Mouse (Mus musculus): ENCODE measurements around the gene Chmp2b. TPM values are rescaled to one million over a fixed set of nuclear protein-coding genes. Genes with fewer than 3 reads are reported as not detected.

Chmp2b gene
- polyA plus RNA-seq, 1 experiment from 2014 or later = 63.3 TPM

GRCm38 (mm10) chr16:65560996-65561962 is 1.2 kb downstream of the Chmp2b start:
- no peaks in the 10 kb centered on the region for H3K36me3 ChIP-seq
- H3K27me3 ChIP-seq (replicated peaks) = no peaks in the 10 kb centered on the region
- H3K4me1 ChIP-seq (replicated peaks) = peaks cover 11% of the 10 kb centered on the region
- H3K9me3 ChIP-seq (replicated peaks) = no peaks in the 10 kb centered on the region
- H3K27ac ChIP-seq (ENCODE audit: poor library complexity, severe bottlenecking) = no peak overlapping the region
- 0 out of 2 replicates have a peak, but pooled peaks have one; percentile 27 for ATAC-seq (ENCODE audit: insufficient number of reproducible peaks, low FRiP score)
- H3K4me2 ChIP-seq = peak overlapping the region; percentile 80
- peak overlapping the region; percentile 97 for H3K4me3 ChIP-seq
- 15% methylated on average over 8 of the region's 8 CpGs for WGBS
- H3K9ac ChIP-seq = peak overlapping the region; percentile 94

GRCm38 (mm10) chr16:65559591-65559990 is 2.9 kb downstream of the Chmp2b start:
- ATAC-seq (ENCODE audit: insufficient number of reproducible peaks, low FRiP score) = no peak
- Histone ChIP-seq H3K9me3 (replicated peaks) (no peaks in the 10 kb centered on the region), H3K36me3 (no peaks in the 10 kb centered on the region), H3K4me3 (no peak overlapping the region), H3K27ac (ENCODE audit: poor library complexity, severe bottlenecking) (no peak overlapping the region), H3K27me3 (replicated peaks) (no peaks in the 10 kb centered on the region), H3K4me1 (replicated peaks) (peaks cover 11% of the 10 kb centered on the region), H3K4me2 (no peak overlapping the region), H3K9ac (no peak overlapping the region)
- WGBS = 73% methylated on average over 2 of the region's 2 CpGs

- no peak overlapping the region for H3K9ac ChIP-seq
- no peaks in the 10 kb centered on the region for H3K9me3 ChIP-seq (replicated peaks)
- WGBS = 67% methylated on average over 5 of the region's 5 CpGs
- no peak overlapping the region for H3K4me3 ChIP-seq
- H3K27ac ChIP-seq (ENCODE audit: poor library complexity, severe bottlenecking) = no peak overlapping the region
- H3K4me2 ChIP-seq = no peak overlapping the region
- H3K4me1 ChIP-seq (replicated peaks) = peaks cover 8% of the 10 kb centered on the region
- no peaks in the 10 kb centered on the region for H3K27me3 ChIP-seq (replicated peaks)
- no peak for ATAC-seq (ENCODE audit: insufficient number of reproducible peaks, low FRiP score)
- no peaks in the 10 kb centered on the region for H3K36me3 ChIP-seq
Observed at GRCm38 (mm10) chr16:65557369-65557768, 5.2 kb downstream of the Chmp2b start.

- no peak overlapping the region for H3K4me2 ChIP-seq
- 0 out of 2 replicates have a peak, but pooled peaks cover 4% of the 10 kb centered on the region for H3K36me3 ChIP-seq
- H3K27me3 ChIP-seq (replicated peaks) = no peaks in the 10 kb centered on the region
- ATAC-seq (ENCODE audit: insufficient number of reproducible peaks, low FRiP score) = no peak
- no peak overlapping the region for H3K9ac ChIP-seq
- no peaks in the 10 kb centered on the region for H3K9me3 ChIP-seq (replicated peaks)
- WGBS = 78% methylated on average over 5 of the region's 5 CpGs
- H3K27ac ChIP-seq (ENCODE audit: poor library complexity, severe bottlenecking) = no peak overlapping the region
- H3K4me1 ChIP-seq (replicated peaks) = no peaks in the 10 kb centered on the region
- H3K4me3 ChIP-seq = no peak overlapping the region
Observed at GRCm38 (mm10) chr16:65554267-65554666, 8.3 kb downstream of the Chmp2b start.

- no peak overlapping the region for H3K4me2 ChIP-seq
- H3K9ac ChIP-seq = no peak overlapping the region
- no peaks in the 10 kb centered on the region for H3K27me3 ChIP-seq (replicated peaks)
- H3K4me1 ChIP-seq (replicated peaks) = no peaks in the 10 kb centered on the region
- no peak for ATAC-seq (ENCODE audit: insufficient number of reproducible peaks, low FRiP score)
- no peak overlapping the region for H3K4me3 ChIP-seq
- 90% methylated on average over 13 of the region's 13 CpGs for WGBS
- H3K27ac ChIP-seq (ENCODE audit: poor library complexity, severe bottlenecking) = no peak overlapping the region
- no peaks in the 10 kb centered on the region for H3K9me3 ChIP-seq (replicated peaks)
- H3K36me3 ChIP-seq = 0 out of 2 replicates have a peak, but pooled peaks cover 4% of the 10 kb centered on the region
Observed at GRCm38 (mm10) chr16:65550814-65551213, 11.7 kb downstream of the Chmp2b start.

GRCm38 (mm10) chr16:65548960-65549359 is 13.6 kb downstream of the Chmp2b start:
- WGBS = 79% methylated on average over 7 of the region's 7 CpGs
- Histone ChIP-seq H3K36me3 (peaks cover 18% of the 10 kb centered on the region), H3K27ac (ENCODE audit: poor library complexity, severe bottlenecking) (no peak overlapping the region), H3K4me1 (replicated peaks) (no peaks in the 10 kb centered on the region), H3K9me3 (replicated peaks) (no peaks in the 10 kb centered on the region), H3K4me2 (no peak overlapping the region), H3K9ac (no peak overlapping the region), H3K4me3 (no peak overlapping the region), H3K27me3 (replicated peaks) (no peaks in the 10 kb centered on the region)
- no peak for ATAC-seq (ENCODE audit: insufficient number of reproducible peaks, low FRiP score)

GRCm38 (mm10) chr16:65543676-65544293 is 18.7 kb downstream of the Chmp2b start:
- no peak overlapping the region for H3K4me2 ChIP-seq
- H3K27me3 ChIP-seq (replicated peaks) = no peaks in the 10 kb centered on the region
- no peaks in the 10 kb centered on the region for H3K9me3 ChIP-seq (replicated peaks)
- peaks cover 38% of the 10 kb centered on the region for H3K36me3 ChIP-seq
- H3K4me1 ChIP-seq (replicated peaks) = no peaks in the 10 kb centered on the region
- no peak overlapping the region for H3K27ac ChIP-seq (ENCODE audit: poor library complexity, severe bottlenecking)
- H3K9ac ChIP-seq = no peak overlapping the region
- no peak overlapping the region for H3K4me3 ChIP-seq
- no peak for ATAC-seq (ENCODE audit: insufficient number of reproducible peaks, low FRiP score)
- WGBS = 88% methylated on average over 11 of the region's 11 CpGs

- H3K4me1 ChIP-seq (replicated peaks) = no peaks in the 10 kb centered on the region
- H3K4me2 ChIP-seq = peak overlapping the region; percentile 50
- no peak overlapping the region for H3K9ac ChIP-seq
- H3K4me3 ChIP-seq = no peak overlapping the region
- no peak overlapping the region for H3K27ac ChIP-seq (ENCODE audit: poor library complexity, severe bottlenecking)
- WGBS = 23% methylated on average over 12 of the region's 12 CpGs
- no peak for ATAC-seq (ENCODE audit: insufficient number of reproducible peaks, low FRiP score)
- no peaks in the 10 kb centered on the region for H3K27me3 ChIP-seq (replicated peaks)
- H3K9me3 ChIP-seq (replicated peaks) = no peaks in the 10 kb centered on the region
- no peaks in the 10 kb centered on the region for H3K36me3 ChIP-seq
Observed at GRCm38 (mm10) chr16:65533315-65533999, 29.1 kb downstream of the Chmp2b start.

- H3K4me3 ChIP-seq = no peak overlapping the region
- no peak overlapping the region for H3K27ac ChIP-seq (ENCODE audit: poor library complexity, severe bottlenecking)
- H3K4me2 ChIP-seq = no peak overlapping the region
- 65% methylated on average over 8 of the region's 8 CpGs for WGBS
- no peak overlapping the region for H3K9ac ChIP-seq
- no peaks in the 10 kb centered on the region for H3K4me1 ChIP-seq (replicated peaks)
- no peaks in the 10 kb centered on the region for H3K27me3 ChIP-seq (replicated peaks)
- H3K36me3 ChIP-seq = no peaks in the 10 kb centered on the region
- no peaks in the 10 kb centered on the region for H3K9me3 ChIP-seq (replicated peaks)
- ATAC-seq (ENCODE audit: insufficient number of reproducible peaks, low FRiP score) = no peak
Observed at GRCm38 (mm10) chr16:65531663-65532062, 30.9 kb downstream of the Chmp2b start.

GRCm38 (mm10) chr16:65529589-65529988 is 32.9 kb downstream of the Chmp2b start:
- Histone ChIP-seq H3K4me1 (replicated peaks) (no peaks in the 10 kb centered on the region), H3K27ac (ENCODE audit: poor library complexity, severe bottlenecking) (no peak overlapping the region), H3K27me3 (replicated peaks) (no peaks in the 10 kb centered on the region), H3K36me3 (no peaks in the 10 kb centered on the region), H3K4me2 (no peak overlapping the region), H3K9me3 (replicated peaks) (no peaks in the 10 kb centered on the region), H3K9ac (no peak overlapping the region), H3K4me3 (no peak overlapping the region)
- WGBS = 23% methylated on average over 5 of the region's 5 CpGs
- ATAC-seq (ENCODE audit: insufficient number of reproducible peaks, low FRiP score) = no peak

GRCm38 (mm10) chr16:65526695-65527094 is 35.8 kb downstream of the Chmp2b start:
- 78% methylated on average over 5 of the region's 5 CpGs for WGBS
- no peak for ATAC-seq (ENCODE audit: insufficient number of reproducible peaks, low FRiP score)
- H3K9ac ChIP-seq = no peak overlapping the region
- H3K9me3 ChIP-seq (replicated peaks) = no peaks in the 10 kb centered on the region
- H3K27ac ChIP-seq (ENCODE audit: poor library complexity, severe bottlenecking) = no peak overlapping the region
- H3K4me1 ChIP-seq (replicated peaks) = no peaks in the 10 kb centered on the region
- no peaks in the 10 kb centered on the region for H3K36me3 ChIP-seq
- H3K4me2 ChIP-seq = no peak overlapping the region
- no peak overlapping the region for H3K4me3 ChIP-seq
- H3K27me3 ChIP-seq (replicated peaks) = no peaks in the 10 kb centered on the region

All from heart, embryonic 12.5 days (tissue).